Mouse (Mus musculus) frontal cortex, adult 2 months (tissue): ENCODE measurements around the gene Nfatc2. TPM values are rescaled to one million over a fixed set of nuclear protein-coding genes. Genes with fewer than 3 reads are reported as not detected.

Experiments used
- DNase-seq, 2 experiments: peaks; one replicate each; pipeline ENCODE4 v3.0.0; 2022; ENCODE audit warnings: low spot score in 1 of 2; ENCODE audit errors: extremely low spot score in 1 of 2
- polyA plus RNA-seq: library from polyadenylated mRNA; depleted of rRNA; stranded (reverse); fragments of >200 nt; gene quantifications from 2 replicates; pipeline ENCODE4 v1.2.3, GENCODE M21; 2012

Nfatc2 gene
- polyA plus RNA-seq, 1 experiment: 7.6 TPM

DNA sequence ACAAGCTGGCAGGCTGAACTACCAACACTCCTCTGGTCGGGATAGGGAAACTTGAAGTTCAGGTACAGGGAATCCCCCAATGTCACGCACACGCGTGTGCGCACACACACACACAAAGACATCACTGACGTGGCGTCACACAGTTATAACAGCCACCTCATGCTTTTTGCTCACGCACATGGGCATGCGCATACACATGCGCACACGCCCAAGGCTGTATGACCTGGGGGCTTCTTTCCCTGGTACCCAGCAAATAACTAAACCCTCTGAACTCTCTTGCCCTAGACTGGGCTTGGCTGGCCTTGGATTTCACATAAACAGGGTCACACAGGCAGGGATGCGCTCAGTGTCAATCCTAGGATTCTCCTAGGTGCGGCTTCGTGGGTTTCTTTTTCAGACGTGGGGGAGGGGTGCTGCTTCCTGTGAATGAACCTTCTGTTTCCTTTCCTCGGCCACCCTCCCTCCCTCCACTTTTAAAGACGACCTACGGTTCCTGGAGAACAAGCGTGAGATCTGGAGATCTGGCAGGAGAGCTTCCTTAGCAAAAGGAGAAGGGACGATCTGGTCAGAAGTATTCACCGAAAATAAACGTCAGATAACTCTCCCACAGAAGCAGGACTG lies 21.1 kb downstream of the Nfatc2 start:
- no peak for DNase-seq

DNA sequence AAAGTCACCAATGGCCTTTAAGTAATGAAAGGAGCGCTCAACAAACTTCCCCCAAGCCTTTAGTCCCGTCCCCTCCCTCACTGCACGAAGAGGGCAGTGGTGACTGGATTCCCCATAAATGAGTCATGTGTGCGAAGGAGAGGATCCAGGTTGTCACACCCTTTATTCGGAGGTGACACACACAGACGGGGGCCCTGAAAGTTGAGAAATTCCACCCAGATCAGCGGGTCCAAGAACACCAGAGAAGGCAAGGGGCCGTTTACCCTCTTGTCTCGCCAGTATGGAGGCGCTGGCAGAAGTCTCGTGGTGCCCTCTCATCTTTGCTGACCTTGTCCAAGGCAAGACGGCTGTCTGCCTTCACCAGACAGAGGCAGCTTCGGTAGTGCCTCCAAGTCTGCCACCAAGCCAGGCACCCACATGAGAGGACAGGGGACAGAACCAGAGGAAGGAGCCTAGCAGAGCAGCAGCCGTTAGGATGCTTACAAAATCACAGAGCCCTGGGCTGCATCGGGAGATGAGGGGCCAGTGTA lies 21.8 kb downstream of the Nfatc2 start:
- no peak for DNase-seq

DNA sequence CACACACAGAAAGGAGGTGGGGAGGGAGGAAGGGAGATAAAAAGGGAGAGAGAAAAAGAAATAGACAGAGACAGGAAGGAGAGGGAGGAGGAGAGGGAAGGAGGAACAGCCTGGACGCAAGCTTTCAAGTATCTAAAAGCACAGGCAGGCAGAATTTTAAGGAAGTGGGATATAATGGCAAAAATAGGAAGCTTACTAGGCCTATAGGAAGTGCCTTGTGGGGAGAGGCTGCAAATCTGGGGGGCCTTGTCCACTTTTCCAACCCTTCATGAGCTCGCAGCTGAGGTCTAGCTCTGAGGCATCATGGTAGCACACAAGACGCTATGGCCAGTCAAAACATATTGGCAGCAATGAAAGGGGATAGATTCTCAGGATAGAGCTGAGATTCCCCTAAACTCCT lies 22.3 kb downstream of the Nfatc2 start:
- no peak for DNase-seq

DNA sequence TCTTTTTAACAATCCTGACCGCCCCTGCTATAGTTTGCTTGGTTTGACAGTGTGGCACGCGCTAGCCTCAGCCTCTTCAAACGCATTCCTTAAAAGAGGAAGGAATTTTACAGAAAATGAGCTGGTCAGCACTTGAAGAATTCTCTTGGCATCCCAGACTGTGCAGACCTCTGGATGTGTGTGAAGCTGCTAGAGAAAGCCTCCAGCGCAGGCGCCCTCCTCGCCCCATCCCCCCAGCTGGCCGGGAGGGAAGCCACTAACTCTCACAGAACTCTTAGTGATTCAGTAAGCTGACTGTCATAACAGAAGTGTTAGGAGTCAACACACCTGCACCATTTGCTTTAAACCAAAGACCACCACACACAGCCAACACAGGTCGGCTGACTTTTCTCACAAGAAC lies 23.3 kb downstream of the Nfatc2 start:
- DNase-seq: no peak

DNA sequence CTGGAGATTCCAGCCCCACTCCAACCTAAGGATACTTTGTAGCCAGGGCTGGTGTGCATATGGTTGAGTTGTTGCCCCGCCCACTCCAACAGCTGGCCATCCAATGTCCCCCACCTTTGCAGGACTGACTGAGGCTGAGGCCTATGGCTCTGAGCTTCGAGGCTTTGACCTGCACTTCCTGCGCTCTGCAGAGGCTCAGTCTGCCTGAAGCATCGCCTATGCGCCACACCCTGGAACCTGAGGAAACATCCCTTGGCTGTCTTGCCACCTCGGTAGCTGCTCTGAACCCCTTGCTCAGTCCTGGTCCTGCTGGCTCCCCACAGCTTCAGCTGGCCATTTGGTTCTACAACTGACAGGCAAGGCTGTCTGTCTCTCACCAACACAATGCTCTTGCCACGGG lies 24.1 kb downstream of the Nfatc2 start:
- no peak for DNase-seq

DNA sequence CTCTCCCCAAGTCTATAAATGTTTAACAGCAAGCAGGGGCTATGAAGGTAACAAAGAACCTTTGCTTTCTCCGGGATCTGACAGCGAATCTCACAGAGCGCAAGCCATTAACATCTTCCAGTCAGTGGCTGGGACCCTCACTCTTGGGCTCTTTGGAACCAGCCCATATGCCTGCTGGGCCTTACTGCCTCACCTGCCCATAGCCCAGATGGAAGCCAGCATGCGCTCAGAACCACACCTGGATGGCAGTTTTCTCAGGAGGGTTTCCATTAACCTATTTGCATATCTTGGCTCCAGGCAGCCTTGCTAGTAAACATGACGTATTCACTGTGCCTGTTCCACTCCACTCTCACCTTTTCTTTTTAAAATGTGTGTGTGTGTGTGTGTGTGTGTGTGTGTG lies 25.6 kb downstream of the Nfatc2 start:
- no peak for DNase-seq

DNA sequence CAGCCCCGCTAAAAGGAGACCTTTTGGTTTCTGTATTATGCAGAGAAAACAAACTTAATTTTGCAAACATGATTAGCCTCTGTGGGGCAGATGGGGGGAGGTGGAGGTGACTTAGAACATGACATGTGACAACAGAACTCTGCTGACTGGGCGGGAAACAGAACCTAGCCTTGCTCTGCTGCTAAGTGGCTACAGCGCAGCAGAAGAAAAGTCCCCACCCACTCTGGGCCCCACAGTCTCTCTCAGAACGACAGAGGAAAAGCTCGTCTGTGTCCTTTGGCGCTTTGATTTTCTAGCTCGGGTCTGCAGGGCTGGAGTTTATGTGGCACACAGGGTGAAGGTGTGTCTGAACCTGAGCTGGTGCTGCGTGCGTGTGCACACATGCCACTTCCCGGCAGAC lies 26.5 kb downstream of the Nfatc2 start:
- no peak for DNase-seq

DNA sequence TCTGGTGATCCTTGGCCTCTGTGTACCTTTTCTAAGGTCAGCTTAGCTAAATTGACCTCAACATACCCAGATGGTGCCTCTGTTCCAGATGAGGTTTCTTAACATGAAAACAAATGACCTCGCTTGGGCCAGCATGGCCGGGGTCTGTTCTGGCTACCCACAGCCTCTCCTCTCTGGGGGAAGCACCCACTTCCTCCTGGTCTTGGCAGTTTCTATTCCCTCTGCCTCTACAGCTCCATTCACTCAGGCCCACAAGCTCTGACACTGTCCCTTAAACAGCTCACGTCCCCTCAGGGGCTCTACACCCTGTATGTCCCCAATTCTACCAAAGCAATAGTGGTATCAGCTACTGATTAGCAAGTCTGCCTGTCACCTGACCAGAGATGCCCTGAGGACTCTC lies 27.6 kb downstream of the Nfatc2 start:
- DNase-seq: no peak

DNA sequence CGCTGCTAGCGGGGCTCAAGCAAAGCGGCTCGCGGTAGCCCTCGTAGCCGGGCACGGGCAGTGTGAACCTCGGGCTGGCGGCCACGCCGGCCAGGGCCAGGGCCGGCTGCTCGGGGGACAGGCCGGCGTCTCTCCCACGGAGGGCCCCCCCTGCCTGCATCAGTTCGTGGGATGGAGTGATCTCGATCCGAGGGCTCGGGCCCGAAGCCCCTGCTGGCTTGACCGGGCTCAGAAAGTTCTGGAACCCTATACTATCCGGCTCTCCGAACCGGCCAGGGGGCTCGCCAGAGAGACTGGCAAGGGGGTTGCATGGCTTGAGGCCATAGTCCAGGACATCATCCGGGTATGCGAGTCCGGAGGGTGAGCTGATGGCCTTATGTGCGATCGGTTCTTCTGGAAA lies 30.2 kb downstream of the Nfatc2 start:
- no peak for DNase-seq

DNA sequence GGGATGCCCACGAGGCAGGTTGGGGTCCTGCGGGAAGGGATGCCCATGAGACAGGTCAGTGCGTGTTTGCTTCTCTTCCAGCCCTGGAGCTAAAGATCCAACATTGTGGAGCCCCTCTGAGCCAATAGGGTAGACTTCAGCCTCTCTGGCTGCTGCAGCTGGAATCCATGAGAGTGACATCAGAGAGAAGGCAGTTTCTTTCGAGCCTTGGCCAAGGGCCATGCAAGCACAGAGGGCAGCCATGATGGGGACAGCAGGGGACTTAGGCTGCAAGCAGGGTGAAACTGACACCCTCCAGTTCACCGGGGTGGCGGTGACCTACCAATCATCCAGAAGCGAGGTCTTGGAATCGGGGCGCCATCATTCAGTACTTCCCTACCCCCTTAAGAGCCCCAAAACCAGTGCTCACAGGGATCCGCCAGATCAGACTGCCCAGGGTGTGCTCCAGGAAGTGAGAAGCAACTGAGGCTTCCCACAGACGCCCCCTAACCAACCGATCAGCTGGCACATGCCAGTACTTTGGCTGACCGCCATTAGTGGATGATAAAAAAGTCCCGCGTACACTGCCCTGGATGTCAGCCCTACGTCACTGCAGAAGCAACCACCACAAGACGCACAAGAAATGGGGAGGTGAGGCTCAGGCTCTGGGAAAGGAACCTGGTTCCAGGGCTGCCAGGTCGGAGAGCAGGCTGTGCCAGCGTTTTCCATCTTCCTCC lies 35.8 kb downstream of the Nfatc2 start:
- no peak for DNase-seq

DNA sequence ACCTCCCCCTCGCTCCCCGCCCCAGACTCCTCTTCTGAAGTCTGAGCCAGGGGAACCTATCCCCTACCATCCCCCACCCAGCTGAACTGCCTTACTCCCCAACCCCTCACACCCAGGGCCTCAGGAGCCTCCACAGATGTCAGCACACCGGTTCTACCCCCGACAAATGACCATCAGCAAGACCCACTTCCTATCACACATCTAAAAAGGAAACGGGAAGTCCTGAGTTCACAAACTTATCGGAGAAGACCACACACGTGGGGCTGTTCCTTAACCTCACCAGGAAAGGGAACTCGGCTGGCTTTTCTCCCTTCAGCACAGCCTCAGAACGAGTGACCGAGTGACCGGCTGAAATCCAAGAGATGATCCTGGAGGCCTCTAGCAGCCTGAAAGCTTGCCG lies 38.3 kb downstream of the Nfatc2 start:
- DNase-seq: no peak

DNA sequence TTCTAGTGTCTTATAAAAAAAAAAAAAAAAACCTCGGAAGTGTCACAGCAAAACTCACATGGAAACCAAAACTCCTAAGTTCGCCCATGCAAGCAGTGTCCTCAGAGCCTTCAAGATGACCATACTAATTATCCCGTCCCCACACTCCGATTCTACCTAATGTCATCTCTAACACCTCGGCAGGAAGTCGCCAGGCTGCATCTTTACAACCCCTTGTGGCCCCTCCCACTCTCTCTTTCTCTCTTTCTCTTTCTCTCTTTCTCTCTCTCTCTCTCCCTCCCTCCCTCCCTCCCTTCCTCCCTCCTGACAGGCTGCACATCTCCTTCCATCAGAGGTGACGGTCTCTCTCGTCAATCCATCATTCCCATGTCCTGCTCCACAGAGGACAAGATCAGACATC lies 44.4 kb downstream of the Nfatc2 start:
- no peak for DNase-seq

DNA sequence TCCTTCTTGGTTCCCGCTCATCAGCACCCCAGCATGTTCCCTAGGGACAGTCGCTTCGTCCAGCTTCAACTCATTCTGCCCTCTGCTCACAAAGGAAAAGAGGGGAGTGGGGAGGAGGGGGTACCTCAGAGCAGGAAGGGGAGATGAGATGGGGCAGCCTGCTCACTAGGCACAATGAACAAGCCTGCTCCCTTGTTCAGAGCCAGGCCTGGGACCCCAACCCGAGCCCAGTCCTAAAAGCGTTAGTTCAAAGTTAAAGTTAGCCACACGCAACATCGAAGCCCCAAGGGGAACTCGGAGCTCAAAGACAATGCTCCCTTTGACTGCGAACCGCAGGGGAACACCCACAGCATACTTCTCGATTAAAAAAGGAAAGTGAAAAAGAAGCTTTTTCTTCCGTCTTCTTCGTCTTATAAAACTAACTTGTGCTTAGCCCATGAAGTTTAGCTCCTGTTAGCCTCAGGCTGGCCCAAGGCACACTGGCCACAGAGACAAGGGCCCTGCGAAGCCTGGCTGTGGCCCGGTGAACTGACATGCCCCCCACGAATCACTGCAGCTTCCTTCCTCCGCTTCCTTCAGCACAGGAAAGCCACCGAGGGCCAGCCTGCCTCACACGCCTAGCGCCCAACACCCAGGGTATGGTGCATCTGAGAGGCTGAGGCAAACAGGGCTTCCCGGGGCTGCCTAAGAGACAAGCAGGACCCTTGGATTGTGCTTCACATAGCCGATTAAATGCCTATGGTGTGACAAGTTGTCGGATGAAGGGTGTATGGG lies 45.4 kb downstream of the Nfatc2 start:
- DNase-seq: no peak

DNA sequence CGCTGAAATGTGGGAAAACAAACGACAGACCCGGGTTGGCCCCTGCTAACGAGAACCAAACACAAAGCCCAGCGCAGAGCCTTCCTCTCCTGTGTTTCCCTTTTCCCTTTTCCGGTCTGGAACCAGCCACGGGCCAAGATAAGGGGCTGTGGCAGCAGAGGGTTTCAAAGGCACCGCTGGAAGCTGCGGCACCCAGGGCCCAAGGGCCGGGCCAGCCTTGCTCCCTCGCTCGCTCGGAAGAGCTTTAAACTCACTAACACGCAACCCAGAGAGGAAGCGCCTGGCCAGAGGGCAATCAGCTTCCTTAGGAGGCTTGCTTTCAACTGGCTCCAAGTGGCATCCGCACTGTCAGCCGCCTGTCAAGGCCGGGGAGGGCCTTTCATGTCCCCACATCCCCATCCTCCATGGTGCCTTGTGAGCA lies 47.9 kb downstream of the Nfatc2 start:
- DNase-seq: no peak

DNA sequence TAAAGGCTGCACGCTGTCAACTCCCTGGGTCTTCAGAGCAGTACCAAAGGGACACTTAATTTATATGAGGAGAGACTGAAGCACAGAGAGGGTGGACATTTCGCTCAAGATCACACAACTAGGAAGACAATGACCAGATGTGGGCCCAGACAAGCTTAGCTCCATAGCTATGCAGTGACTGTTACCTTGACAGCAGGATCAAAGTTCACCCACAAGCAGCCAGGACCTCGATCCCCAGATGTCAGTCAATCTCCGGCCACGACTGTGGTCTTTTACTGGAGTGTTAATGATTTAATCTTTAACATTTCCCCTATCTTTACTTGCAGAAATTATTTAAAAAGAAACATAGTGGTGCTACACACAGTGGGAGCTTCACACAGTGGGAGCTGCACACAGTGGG lies 49.1 kb downstream of the Nfatc2 start:
- no peak for DNase-seq

DNA sequence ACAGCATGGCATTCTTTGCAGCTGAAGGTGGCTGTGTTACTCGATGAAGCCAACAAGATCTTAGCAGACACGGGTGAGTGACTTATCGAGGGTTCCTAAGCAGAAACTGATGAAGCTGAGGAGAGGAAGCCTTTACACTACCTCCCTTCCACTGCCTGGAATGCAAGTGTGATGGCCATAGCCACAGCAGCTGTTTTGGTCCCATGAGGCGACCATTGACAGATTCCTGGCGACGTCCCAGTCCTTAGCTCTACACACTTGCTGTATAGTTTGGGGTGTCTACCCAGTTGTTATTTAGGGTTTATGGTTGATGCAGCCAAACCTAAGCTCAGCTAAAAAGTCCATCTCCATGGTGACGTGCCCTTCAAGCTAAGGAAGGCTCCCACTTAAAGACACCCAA lies 50.2 kb downstream of the Nfatc2 start:
- no peak for DNase-seq

DNA sequence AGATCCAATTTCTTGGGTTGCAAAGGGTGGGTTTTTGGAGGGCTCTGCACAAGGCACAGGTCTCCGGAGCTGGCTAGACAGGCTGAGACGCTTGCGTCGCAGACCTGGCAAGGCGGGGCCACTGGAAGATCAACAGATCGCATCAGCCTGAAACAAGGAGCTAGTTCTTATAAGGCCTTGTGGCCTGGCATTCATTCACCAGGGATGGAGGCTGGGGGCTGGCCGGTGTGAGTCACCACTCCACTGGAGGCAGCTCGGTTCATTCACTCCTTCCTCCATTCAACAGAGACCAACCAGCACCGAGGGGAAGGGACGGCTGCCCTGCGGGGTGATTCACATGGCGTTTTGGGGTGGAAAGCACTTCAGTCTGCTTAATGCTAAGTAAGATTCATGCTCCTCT lies 52.1 kb downstream of the Nfatc2 start:
- no peak for DNase-seq

DNA sequence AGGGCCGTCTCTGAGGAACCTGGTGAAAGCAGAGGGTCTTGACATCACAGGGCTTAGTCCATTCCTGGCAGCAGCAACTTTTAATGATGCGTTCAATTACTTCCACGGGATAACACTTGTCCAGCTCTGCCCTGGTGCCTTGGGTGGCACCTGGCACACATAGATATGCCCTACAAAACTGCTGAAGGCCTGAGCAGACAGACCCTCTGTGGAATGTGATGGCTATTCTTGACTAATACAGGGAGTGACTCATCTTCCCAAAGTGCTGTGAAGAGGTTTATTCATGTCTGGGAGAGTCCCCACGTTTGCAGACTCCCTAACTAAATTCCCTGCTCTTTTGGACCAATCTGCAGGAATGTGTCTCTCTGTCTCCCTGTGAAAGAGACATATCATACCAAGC lies 53.4 kb downstream of the Nfatc2 start:
- DNase-seq: no peak

DNA sequence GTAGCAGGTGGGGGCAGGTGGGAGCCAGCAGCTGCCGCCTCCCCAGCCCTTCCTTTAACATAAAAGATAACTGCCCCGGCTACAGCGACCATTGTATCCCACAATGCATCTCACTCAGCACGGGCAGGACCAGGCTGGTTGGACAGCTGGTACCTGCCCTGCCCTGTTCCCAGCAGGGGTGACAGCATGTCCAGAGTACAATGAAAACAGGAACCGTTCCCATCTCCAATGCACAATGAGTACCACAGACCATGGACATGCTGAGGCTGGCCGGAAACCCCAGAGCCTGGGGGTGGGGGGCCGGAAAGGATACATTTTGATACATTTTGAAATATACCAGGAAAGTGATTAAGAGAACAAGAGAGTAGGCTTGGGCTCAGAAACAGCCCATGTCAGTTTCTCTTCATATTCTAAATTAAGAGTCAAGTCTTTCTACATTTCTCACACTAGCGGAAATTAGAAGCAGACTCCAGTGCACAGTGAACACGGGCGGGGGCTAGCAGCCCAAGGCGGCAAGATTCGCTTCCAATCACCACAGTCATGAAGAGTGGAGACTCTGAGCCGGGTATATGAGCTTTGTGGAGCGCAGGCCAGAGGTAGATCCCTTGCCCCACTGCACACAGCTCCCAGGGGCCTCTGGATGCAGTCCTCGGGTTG lies 55.4 kb downstream of the Nfatc2 start:
- DNase-seq: peak in 1 of 2 experiments; percentile 62

DNA sequence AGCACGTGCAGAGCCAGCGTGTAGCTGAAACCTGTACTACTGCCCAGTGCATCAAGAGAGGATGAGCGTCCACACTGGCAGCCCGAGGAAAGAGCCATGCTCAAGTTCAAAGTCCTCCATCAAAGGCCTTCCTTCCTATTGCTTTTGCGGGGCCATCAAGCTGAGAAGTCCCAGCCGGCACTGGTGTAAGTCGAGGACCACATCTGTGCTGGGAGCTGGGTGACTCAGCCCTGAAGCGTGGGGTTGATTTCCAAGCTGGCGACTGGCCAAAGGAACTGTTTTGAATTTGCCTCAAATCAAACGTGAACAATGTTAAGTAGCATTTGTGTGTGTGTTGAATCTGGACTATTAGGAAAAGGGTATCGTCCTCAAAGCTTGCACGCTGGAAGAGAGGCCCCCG lies 57.4 kb downstream of the Nfatc2 start:
- peak; percentile 38 to 83 for DNase-seq

DNA sequence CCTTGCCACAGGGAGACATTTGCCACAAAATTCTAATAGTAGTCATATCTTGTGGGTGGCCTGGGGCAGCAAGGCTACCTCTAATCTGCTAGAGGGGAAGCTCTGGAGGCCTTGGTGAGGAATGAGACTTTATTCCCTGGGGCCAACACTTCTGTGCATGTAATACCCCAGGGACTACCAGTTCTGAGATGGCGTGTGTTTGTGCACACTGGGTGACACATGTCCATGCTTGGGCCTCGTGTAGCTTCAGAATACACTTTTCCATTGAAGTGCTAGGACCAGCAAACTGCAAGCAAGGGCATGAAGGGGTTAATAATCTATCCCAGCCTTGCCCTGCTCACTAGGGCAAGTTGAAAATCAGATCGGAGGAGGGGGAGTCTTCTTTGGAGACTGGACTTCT lies 58.4 kb downstream of the Nfatc2 start:
- no peak for DNase-seq
